Mouse (Mus musculus): ENCODE data around the gene Eif5a. TPM values are rescaled to one million over a fixed set of nuclear protein-coding genes. Genes with fewer than 3 reads are reported as not detected.

The Eif5a gene
- polyA plus RNA-seq, 1 experiment from 2014 or later: 1,451 TPM

DNA sequence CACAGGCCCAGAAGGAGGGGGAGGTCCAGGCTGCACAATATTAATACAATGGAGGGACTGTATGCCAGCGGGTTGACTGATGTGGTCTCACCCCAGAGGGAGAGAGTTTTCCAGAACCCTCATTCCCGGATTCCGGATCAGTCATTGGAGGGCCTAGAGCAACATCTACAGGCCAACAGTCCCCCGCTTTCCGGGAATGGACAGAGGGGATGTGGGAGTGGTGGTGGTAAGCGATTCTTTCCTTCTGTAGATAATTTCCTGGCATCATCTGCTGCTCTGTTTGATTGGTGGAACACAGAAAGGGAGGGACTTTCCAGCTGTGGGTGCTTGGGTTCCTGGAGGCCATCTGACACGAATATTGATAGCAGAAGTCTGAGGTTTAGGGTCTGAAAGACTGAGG is 45.6 kb downstream of the Eif5a start:
- no peaks in the 10 kb centered on the region for H3K36me3 ChIP-seq
- no peak overlapping the region for H3K27ac ChIP-seq
- H3K4me1 ChIP-seq: peaks cover 30% of the 10 kb centered on the region
- 74% methylated on average over 7 of the region's 7 CpGs for WGBS
- H3K4me2 ChIP-seq (replicated peaks): no peak overlapping the region
- H3K9me3 ChIP-seq: no peaks in the 10 kb centered on the region
- peaks cover 7% of the 10 kb centered on the region; the same call in 1 of the 2 replicates for H3K27me3 ChIP-seq (replicated peaks)
- no peak overlapping the region for H3K4me3 ChIP-seq
- no peak for ATAC-seq (ENCODE audit: low FRiP score, low read depth)
- no peak overlapping the region for H3K9ac ChIP-seq

GRCm38 (mm10) chr11:69872451-69872850 is 49.3 kb downstream of the Eif5a start:
- no peak overlapping the region for H3K4me3 ChIP-seq
- no peaks in the 10 kb centered on the region for H3K27me3 ChIP-seq (replicated peaks)
- ATAC-seq (ENCODE audit: low FRiP score, low read depth): no peak
- no peak overlapping the region for H3K27ac ChIP-seq
- H3K4me1 ChIP-seq: peaks cover 5% of the 10 kb centered on the region
- WGBS: 85% methylated on average over 4 of the region's 4 CpGs
- no peak overlapping the region for H3K4me2 ChIP-seq (replicated peaks)
- no peaks in the 10 kb centered on the region for H3K36me3 ChIP-seq
- no peak overlapping the region for H3K9ac ChIP-seq
- H3K9me3 ChIP-seq: no peaks in the 10 kb centered on the region

DNA sequence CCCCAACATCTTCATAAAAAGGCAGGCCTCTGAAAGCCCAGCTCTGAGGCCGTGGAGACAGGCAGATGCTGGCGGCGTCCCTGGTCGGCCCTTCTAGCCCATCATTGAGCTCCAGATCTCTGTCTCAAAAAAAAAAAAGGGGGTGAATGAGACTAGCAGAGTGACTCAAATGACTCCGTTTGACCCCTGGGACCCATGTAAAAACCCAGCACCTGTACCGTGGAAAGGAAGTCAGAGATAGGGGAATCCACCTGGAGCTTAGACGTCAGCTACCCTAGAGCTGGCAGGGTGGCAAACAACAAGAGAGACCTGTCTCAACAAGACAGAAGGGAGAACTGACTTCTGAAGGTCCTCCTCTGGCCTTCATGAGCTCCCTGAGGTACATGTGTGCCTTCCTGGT is 49.9 kb downstream of the Eif5a start:
- Histone ChIP-seq H3K4me3 (no peak overlapping the region), H3K4me1 (no peaks in the 10 kb centered on the region), H3K36me3 (no peaks in the 10 kb centered on the region), H3K27me3 (replicated peaks) (no peaks in the 10 kb centered on the region), H3K4me2 (replicated peaks) (no peak overlapping the region), H3K9ac (no peak overlapping the region), H3K27ac (no peak overlapping the region), H3K9me3 (no peaks in the 10 kb centered on the region)
- no peak for ATAC-seq (ENCODE audit: low FRiP score, low read depth)
- WGBS: 90% methylated on average over 7 of the region's 7 CpGs

DNA sequence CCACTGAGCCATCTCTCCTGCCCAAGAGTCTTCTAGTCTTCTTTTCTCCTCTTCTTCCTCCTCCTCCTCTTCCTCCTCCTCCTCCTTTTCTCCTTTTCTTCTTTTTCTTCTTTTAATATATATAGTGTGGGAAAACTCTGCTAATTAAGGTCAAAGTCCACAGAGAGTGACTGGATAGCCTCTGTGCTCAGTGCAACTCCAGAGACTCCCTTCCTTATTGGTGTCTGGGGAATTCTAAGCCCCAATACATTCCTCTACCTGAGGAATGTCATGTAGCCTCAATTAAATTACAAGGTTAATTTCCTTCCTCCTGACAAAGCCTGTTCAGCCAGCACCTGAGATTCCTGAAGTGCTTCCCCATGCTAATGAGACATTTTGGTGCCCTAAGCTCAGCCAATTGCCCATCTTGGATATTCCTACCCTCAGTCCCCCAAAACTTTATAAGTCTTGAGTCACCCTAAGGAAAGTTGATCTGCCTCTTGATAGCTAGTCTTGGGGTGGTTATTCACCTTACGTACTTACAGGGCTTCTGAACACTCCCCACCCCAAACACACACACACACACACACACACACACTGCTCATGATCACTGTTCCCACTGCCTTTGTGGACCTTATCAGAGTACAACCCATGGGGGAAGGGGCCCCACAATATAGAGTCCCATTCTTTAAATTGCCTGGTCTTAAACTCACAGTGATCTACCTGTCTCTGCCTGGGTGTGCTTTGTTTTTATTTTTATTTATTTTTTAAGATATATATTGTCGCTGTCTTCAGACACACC is 51.3 kb downstream of the Eif5a start:
- H3K27me3 ChIP-seq (replicated peaks): no peaks in the 10 kb centered on the region
- no peak overlapping the region for H3K4me3 ChIP-seq
- no peaks in the 10 kb centered on the region for H3K9me3 ChIP-seq
- 94% methylated on average over 2 of the region's 2 CpGs for WGBS
- H3K4me1 ChIP-seq: no peaks in the 10 kb centered on the region
- H3K27ac ChIP-seq: no peak overlapping the region
- H3K4me2 ChIP-seq (replicated peaks): no peak overlapping the region
- H3K36me3 ChIP-seq: no peaks in the 10 kb centered on the region
- H3K9ac ChIP-seq: no peak overlapping the region
- ATAC-seq (ENCODE audit: low FRiP score, low read depth): no peak

GRCm38 (mm10) chr11:69867335-69867734 is 54.4 kb downstream of the Eif5a start:
- no peak for ATAC-seq (ENCODE audit: low FRiP score, low read depth)
- H3K27ac ChIP-seq: no peak overlapping the region
- no peaks in the 10 kb centered on the region for H3K9me3 ChIP-seq
- H3K27me3 ChIP-seq (replicated peaks): no peaks in the 10 kb centered on the region
- H3K4me3 ChIP-seq: no peak overlapping the region
- no peaks in the 10 kb centered on the region for H3K36me3 ChIP-seq
- H3K4me2 ChIP-seq (replicated peaks): no peak overlapping the region
- 68% methylated on average over 9 of the region's 9 CpGs for WGBS
- no peak overlapping the region for H3K9ac ChIP-seq
- H3K4me1 ChIP-seq: no peaks in the 10 kb centered on the region

Small RNA genes within 50 kb of the gene (microRNA-seq; reads per million reads assigned to microRNA genes)
- gene Mir6924: not detected

Other genes starting within 250 kb of the Eif5a start
- gene Eif4a1, start 249.5 kb downstream of the Eif5a start, polyA plus RNA-seq (2016; fragmentation: Nextera tagmentation; extraction: Ambion mirVana): 598 and 684 TPM in 2 replicates
- gene Senp3, start 239.9 kb downstream of the Eif5a start, polyA plus RNA-seq (2016; fragmentation: Nextera tagmentation; extraction: Ambion mirVana): 97.8 and 115 TPM in 2 replicates
- gene Tnfsf13, start 236.2 kb downstream of the Eif5a start, polyA plus RNA-seq (2016; fragmentation: Nextera tagmentation; extraction: Ambion mirVana): 0.20 TPM in 1 of 2 replicates, not detected in the other
- gene Tnfsf12, start 226.1 kb downstream of the Eif5a start, polyA plus RNA-seq (2016; fragmentation: Nextera tagmentation; extraction: Ambion mirVana): 1.9 and 2.7 TPM in 2 replicates
- 1.4 TPM in 2 replicates for gene Tnfsfm13, start 225.9 kb downstream of the Eif5a start, polyA plus RNA-seq (2016; fragmentation: Nextera tagmentation; extraction: Ambion mirVana)
- gene Polr2a, start 163.3 kb downstream of the Eif5a start, polyA plus RNA-seq (2016; fragmentation: Nextera tagmentation; extraction: Ambion mirVana): 28.5 and 31.2 TPM in 2 replicates
- not detected in 2 replicates for gene Slc35g3, start 160.0 kb downstream of the Eif5a start, polyA plus RNA-seq (2016; fragmentation: Nextera tagmentation; extraction: Ambion mirVana)
- gene Zbtb4, start 156.0 kb downstream of the Eif5a start, polyA plus RNA-seq (2016; fragmentation: Nextera tagmentation; extraction: Ambion mirVana): 2.3 and 2.4 TPM in 2 replicates
- 5.3 and 5.8 TPM in 2 replicates for gene Chrnb1, start 126.0 kb downstream of the Eif5a start, polyA plus RNA-seq (2016; fragmentation: Nextera tagmentation; extraction: Ambion mirVana)
- gene Fgf11, start 120.1 kb downstream of the Eif5a start, polyA plus RNA-seq (2016; fragmentation: Nextera tagmentation; extraction: Ambion mirVana): 4.1 and 5.6 TPM in 2 replicates
- 1.1 and 1.7 TPM in 2 replicates for gene Tmem102, start 116.3 kb downstream of the Eif5a start, polyA plus RNA-seq (2016; fragmentation: Nextera tagmentation; extraction: Ambion mirVana)
- not detected in 2 replicates for gene Gm39566, start 106.7 kb downstream of the Eif5a start, polyA plus RNA-seq (2016; fragmentation: Nextera tagmentation; extraction: Ambion mirVana)
- gene Spem2, start 103.5 kb downstream of the Eif5a start, polyA plus RNA-seq (2016; fragmentation: Nextera tagmentation; extraction: Ambion mirVana): not detected in 2 replicates
- gene Spem1, start 99.8 kb downstream of the Eif5a start, polyA plus RNA-seq (2016; fragmentation: Nextera tagmentation; extraction: Ambion mirVana): 0.52 TPM in 1 of 2 replicates, not detected in the other
- 14.1 and 16.6 TPM in 2 replicates for gene Nlgn2, start 84.2 kb downstream of the Eif5a start, polyA plus RNA-seq (2016; fragmentation: Nextera tagmentation; extraction: Ambion mirVana)
- 325 and 328 TPM in 2 replicates for gene Tmem256, start 83.4 kb downstream of the Eif5a start, polyA plus RNA-seq (2016; fragmentation: Nextera tagmentation; extraction: Ambion mirVana)
- gene Plscr3, start 75.6 kb downstream of the Eif5a start, polyA plus RNA-seq (2016; fragmentation: Nextera tagmentation; extraction: Ambion mirVana): 64.4 and 69.9 TPM in 2 replicates
- 0.22 and 0.30 TPM in 2 replicates for gene Tnk1, start 63.2 kb downstream of the Eif5a start, polyA plus RNA-seq (2016; fragmentation: Nextera tagmentation; extraction: Ambion mirVana)
- gene Tmem95, start 43.9 kb downstream of the Eif5a start, polyA plus RNA-seq (2016; fragmentation: Nextera tagmentation; extraction: Ambion mirVana): not detected in 2 replicates
- 3.1 TPM in 2 replicates for gene Kctd11, start 40.6 kb downstream of the Eif5a start, polyA plus RNA-seq (2016; fragmentation: Nextera tagmentation; extraction: Ambion mirVana)
- 0.54 and 0.90 TPM in 2 replicates for gene Acap1, start 26.4 kb downstream of the Eif5a start, polyA plus RNA-seq (2016; fragmentation: Nextera tagmentation; extraction: Ambion mirVana)
- gene 2810408A11Rik, start 21.0 kb downstream of the Eif5a start, polyA plus RNA-seq (2016; fragmentation: Nextera tagmentation; extraction: Ambion mirVana): 17.7 and 18.1 TPM in 2 replicates
- 19.8 and 20.4 TPM in 2 replicates for gene Neurl4, start 20.9 kb downstream of the Eif5a start, polyA plus RNA-seq (2016; fragmentation: Nextera tagmentation; extraction: Ambion mirVana)
- 82.4 and 92.0 TPM in 2 replicates for gene Gps2, start 8.1 kb downstream of the Eif5a start, polyA plus RNA-seq (2016; fragmentation: Nextera tagmentation; extraction: Ambion mirVana)
- 5.5 and 6.0 TPM in 2 replicates for gene Ybx2, start 13.8 kb upstream of the Eif5a start, polyA plus RNA-seq (2016; fragmentation: Nextera tagmentation; extraction: Ambion mirVana)
- gene Slc2a4, start 26.2 kb upstream of the Eif5a start, polyA plus RNA-seq (2016; fragmentation: Nextera tagmentation; extraction: Ambion mirVana): 12.3 and 12.4 TPM in 2 replicates
- gene Cldn7, start 42.8 kb upstream of the Eif5a start, polyA plus RNA-seq (2016; fragmentation: Nextera tagmentation; extraction: Ambion mirVana): 2.1 and 3.2 TPM in 2 replicates
- gene Ctdnep1, start 59.2 kb upstream of the Eif5a start, polyA plus RNA-seq (2016; fragmentation: Nextera tagmentation; extraction: Ambion mirVana): 23.0 and 24.3 TPM in 2 replicates
- 129 and 131 TPM in 2 replicates for gene Elp5, start 60.6 kb upstream of the Eif5a start, polyA plus RNA-seq (2016; fragmentation: Nextera tagmentation; extraction: Ambion mirVana)
- 577 and 592 TPM in 2 replicates for gene Gabarap, start 69.2 kb upstream of the Eif5a start, polyA plus RNA-seq (2016; fragmentation: Nextera tagmentation; extraction: Ambion mirVana)
- 89.4 and 92.5 TPM in 2 replicates for gene Phf23, start 73.8 kb upstream of the Eif5a start, polyA plus RNA-seq (2016; fragmentation: Nextera tagmentation; extraction: Ambion mirVana)
- gene Dvl2, start 78.6 kb upstream of the Eif5a start, polyA plus RNA-seq (2016; fragmentation: Nextera tagmentation; extraction: Ambion mirVana): 39.0 and 40.7 TPM in 2 replicates
- 59.1 and 63.7 TPM in 2 replicates for gene Acadvl, start 93.5 kb upstream of the Eif5a start, polyA plus RNA-seq (2016; fragmentation: Nextera tagmentation; extraction: Ambion mirVana)
- 23.6 and 25.5 TPM in 2 replicates for gene Dlg4, start 95.0 kb upstream of the Eif5a start, polyA plus RNA-seq (2016; fragmentation: Nextera tagmentation; extraction: Ambion mirVana)
- 0.68 and 1.1 TPM in 2 replicates for gene Asgr1, start 132.1 kb upstream of the Eif5a start, polyA plus RNA-seq (2016; fragmentation: Nextera tagmentation; extraction: Ambion mirVana)
- 0.61 TPM in 1 of 2 replicates, not detected in the other for gene Asgr2, start 170.7 kb upstream of the Eif5a start, polyA plus RNA-seq (2016; fragmentation: Nextera tagmentation; extraction: Ambion mirVana)
- 0.48 TPM in 1 of 2 replicates, not detected in the other for gene Mgl2, start 208.4 kb upstream of the Eif5a start, polyA plus RNA-seq (2016; fragmentation: Nextera tagmentation; extraction: Ambion mirVana)
- 0.37 and 0.39 TPM in 2 replicates for gene Clec10a, start 234.2 kb upstream of the Eif5a start, polyA plus RNA-seq (2016; fragmentation: Nextera tagmentation; extraction: Ambion mirVana)

Measured in neural tube, embryonic 12.5 days (tissue).